Mouse (Mus musculus) forebrain, embryonic 12.5 days (tissue): ENCODE results near the gene Hopx. TPM values are rescaled to one million over a fixed set of nuclear protein-coding genes. Genes with fewer than 3 reads are reported as not detected.

Experiments used
- ATAC-seq: fragments of 200-750 bp; cut with Nextera tagmentation; 2 replicates; pipeline ENCODE4 v1.8.0; 2017; ENCODE audit warnings: moderate TSS enrichment; ENCODE audit not compliant: low FRiP score
- H3K27ac ChIP-seq: fragments of 300-500 bp; sonication (generic); 2 replicates; pipeline ENCODE4 v1.5.1; 2016; ENCODE audit warnings: mild to moderate bottlenecking
- H3K27me3 ChIP-seq: fragments of 300-500 bp; sonication (generic); 2 replicates; pipeline ENCODE4 v1.6.1; 2016; ENCODE audit warnings: mild to moderate bottlenecking
- H3K36me3 ChIP-seq: fragments of 300-500 bp; sonication (generic); replicated peaks from 2 replicates; pipeline ENCODE4 v1.6.1; 2016; ENCODE audit warnings: mild to moderate bottlenecking
- H3K4me1 ChIP-seq: fragments of 300-500 bp; sonication (generic); 2 replicates; pipeline ENCODE4 v1.6.1; 2016
- H3K4me2 ChIP-seq: fragments of 300-500 bp; sonication (generic); 2 replicates; pipeline ENCODE4 v1.6.1; 2016; ENCODE audit warnings: mild to moderate bottlenecking, moderate library complexity
- H3K4me3 ChIP-seq: fragments of 300-500 bp; sonication (generic); replicated peaks from 2 replicates; pipeline ENCODE4 v1.5.1; 2016; ENCODE audit warnings: mild to moderate bottlenecking
- H3K9ac ChIP-seq: fragments of 300-500 bp; sonication (generic); 2 replicates; pipeline ENCODE4 v1.6.1; 2016; ENCODE audit warnings: mild to moderate bottlenecking
- H3K9me3 ChIP-seq: fragments of 300-500 bp; sonication (generic); 2 replicates; pipeline ENCODE4 v1.6.1; 2016
- WGBS: fragments of 180-500 bp; shearing (Covaris S2); methylation state at CpG from one replicate; pipeline ENCODE4 v1.1.7; 2016; 5-methylcytosine and 5-hydroxymethylcytosine counted together
- polyA plus RNA-seq: library from polyadenylated mRNA; unstranded; fragments of >200 nt; fragmentation: Nextera tagmentation; extraction: Ambion mirVana; gene quantifications from 2 replicates; pipeline ENCODE4 v1.2.1, GENCODE M21; 2016

Hopx gene
- polyA plus RNA-seq, 1 experiment from 2014 or later = 1.0 TPM

GRCm38 (mm10) chr5:77094510-77095491 lies 20.1 kb downstream of the Hopx start:
- H3K4me2 ChIP-seq = peak overlapping the region; percentile 99
- peak; percentile 57; the same call in 1 of the 2 replicates for ATAC-seq
- no peak overlapping the region for H3K27ac ChIP-seq
- H3K4me1 ChIP-seq = peaks cover 25% of the 10 kb centered on the region
- under 1% methylated on average over 65 of the region's 69 CpGs for WGBS
- H3K9ac ChIP-seq = peak overlapping the region; percentile 65
- peaks cover 80% of the 10 kb centered on the region for H3K27me3 ChIP-seq
- no peaks in the 10 kb centered on the region for H3K9me3 ChIP-seq
- H3K4me3 ChIP-seq = peak overlapping the region; percentile 58
- no peaks in the 10 kb centered on the region for H3K36me3 ChIP-seq

DNA sequence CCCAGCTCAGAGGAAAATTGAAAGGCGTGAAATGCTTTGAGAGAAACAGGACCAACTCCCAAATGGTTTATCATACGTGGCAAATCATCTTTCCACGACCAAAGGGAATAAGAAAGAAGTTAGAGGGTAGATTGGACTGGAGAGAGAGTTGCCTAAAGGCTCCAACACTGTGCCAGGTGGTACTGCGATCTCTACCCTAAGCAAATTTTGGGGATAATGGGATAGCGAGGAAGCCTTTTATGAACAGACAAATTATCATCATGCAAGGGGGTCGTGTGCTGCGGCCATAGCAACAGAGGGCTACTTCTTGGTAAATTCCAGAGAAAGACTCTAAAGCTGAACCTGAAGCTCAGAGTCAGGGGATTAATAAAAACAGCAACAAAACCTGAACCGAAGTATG lies 21.0 kb downstream of the Hopx start:
- Histone ChIP-seq H3K4me1 (peaks cover 27% of the 10 kb centered on the region), H3K9me3 (no peaks in the 10 kb centered on the region), H3K27me3 (peaks cover 75% of the 10 kb centered on the region), H3K4me3 (peak overlapping the region; percentile 58), H3K4me2 (peak overlapping the region; percentile 99), H3K36me3 (no peaks in the 10 kb centered on the region), H3K9ac (peak overlapping the region; percentile 65), H3K27ac (no peak overlapping the region)
- 27% methylated on average over 8 of the region's 8 CpGs for whole genome bisulfite sequencing
- ATAC-seq = no peak

- Histone ChIP-seq H3K27ac (no peak overlapping the region), H3K27me3 (peaks cover 74% of the 10 kb centered on the region), H3K4me2 (no peak overlapping the region), H3K36me3 (no peaks in the 10 kb centered on the region), H3K4me1 (peaks cover 27% of the 10 kb centered on the region), H3K9ac (no peak overlapping the region), H3K9me3 (no peaks in the 10 kb centered on the region), H3K4me3 (no peak overlapping the region)
- no peak for ATAC-seq
- 70% methylated on average over 5 of the region's 5 CpGs for WGBS
These were observed 22.4 kb downstream of the Hopx start for GRCm38 (mm10) chr5:77092531-77092930.

- WGBS = 85% methylated on average over 3 of the region's 3 CpGs
- Histone ChIP-seq H3K4me3 (no peak overlapping the region), H3K4me2 (no peak overlapping the region), H3K9ac (no peak overlapping the region), H3K27me3 (peaks cover 69% of the 10 kb centered on the region), H3K4me1 (peaks cover 27% of the 10 kb centered on the region), H3K36me3 (no peaks in the 10 kb centered on the region), H3K27ac (no peak overlapping the region), H3K9me3 (no peaks in the 10 kb centered on the region)
- no peak for ATAC-seq
These were observed 23.0 kb downstream of the Hopx start for GRCm38 (mm10) chr5:77091923-77092322.

DNA sequence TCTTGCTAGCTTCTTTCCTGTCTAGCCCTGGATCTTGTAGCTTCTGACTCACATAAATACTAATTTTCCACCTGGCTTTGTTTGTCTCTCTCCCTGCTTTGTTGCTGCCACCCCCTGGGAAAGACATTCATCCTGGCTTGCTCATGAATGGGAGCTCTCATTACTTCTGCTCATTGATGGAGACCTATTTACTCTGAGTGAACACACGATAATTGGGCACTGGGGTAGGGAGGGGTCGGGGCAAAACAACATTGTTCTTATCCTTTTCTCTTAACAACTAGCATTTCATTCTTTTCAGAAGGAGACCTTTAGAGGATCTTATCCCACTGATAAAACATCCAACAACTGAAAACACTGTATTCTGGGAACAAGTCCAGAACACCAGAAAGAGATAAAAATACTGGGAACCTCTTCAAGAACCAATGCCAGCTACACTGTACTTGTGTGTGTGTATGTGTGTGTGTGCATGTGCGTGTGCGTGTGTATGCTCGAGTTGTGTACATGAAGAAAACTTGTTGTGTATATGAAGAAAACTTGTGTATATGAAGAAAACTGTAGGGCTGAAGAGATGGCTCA lies 24.3 kb downstream of the Hopx start:
- Histone ChIP-seq H3K27me3 (peaks cover 56% of the 10 kb centered on the region), H3K4me1 (peaks cover 27% of the 10 kb centered on the region), H3K36me3 (no peaks in the 10 kb centered on the region), H3K9ac (no peak overlapping the region), H3K4me2 (no peak overlapping the region; the same call in 1 of the 2 replicates), H3K27ac (peak overlapping the region; percentile 65), H3K9me3 (no peaks in the 10 kb centered on the region), H3K4me3 (no peak overlapping the region)
- WGBS = 33% methylated on average over 5 of the region's 5 CpGs
- peak; percentile 79 for ATAC-seq

GRCm38 (mm10) chr5:77089901-77090300 lies 25.0 kb downstream of the Hopx start:
- H3K4me2 ChIP-seq = no peak overlapping the region

DNA sequence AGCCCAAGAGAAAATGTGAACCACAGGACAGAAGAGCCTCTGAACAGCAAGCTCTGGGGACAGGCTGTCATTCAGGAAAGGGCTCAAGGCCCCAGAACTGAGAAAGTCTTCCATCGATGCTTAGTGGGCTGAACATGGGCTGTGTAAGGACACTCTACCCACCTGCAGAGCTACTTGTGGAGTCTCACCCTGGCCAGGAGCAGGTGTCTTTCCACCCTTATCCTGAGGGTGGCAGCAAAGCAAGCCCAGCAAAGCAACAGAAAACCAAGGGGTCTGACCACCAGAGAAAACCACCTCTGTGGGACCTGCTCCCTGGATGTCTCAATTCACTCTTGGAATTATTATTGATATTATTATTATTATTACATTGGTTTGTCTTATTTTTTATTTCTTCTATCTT lies 25.6 kb downstream of the Hopx start:
- H3K4me1 ChIP-seq = peaks cover 18% of the 10 kb centered on the region
- peaks cover 47% of the 10 kb centered on the region for H3K27me3 ChIP-seq
- no peak for ATAC-seq

More at GRCm38 (mm10) chr5:77089901-77090300, 25.0 kb downstream of the Hopx start:
- peak overlapping the region; percentile 65; the same call in 1 of the 2 replicates for H3K27ac ChIP-seq
- H3K9me3 ChIP-seq = no peaks in the 10 kb centered on the region
- H3K4me1 ChIP-seq = peaks cover 21% of the 10 kb centered on the region
- H3K36me3 ChIP-seq = no peaks in the 10 kb centered on the region
- no peak overlapping the region for H3K9ac ChIP-seq
- no peak overlapping the region for H3K4me3 ChIP-seq
- peaks cover 50% of the 10 kb centered on the region for H3K27me3 ChIP-seq
- WGBS = 6% methylated on average over 8 of the region's 8 CpGs
- ATAC-seq = peak; percentile 71

DNA sequence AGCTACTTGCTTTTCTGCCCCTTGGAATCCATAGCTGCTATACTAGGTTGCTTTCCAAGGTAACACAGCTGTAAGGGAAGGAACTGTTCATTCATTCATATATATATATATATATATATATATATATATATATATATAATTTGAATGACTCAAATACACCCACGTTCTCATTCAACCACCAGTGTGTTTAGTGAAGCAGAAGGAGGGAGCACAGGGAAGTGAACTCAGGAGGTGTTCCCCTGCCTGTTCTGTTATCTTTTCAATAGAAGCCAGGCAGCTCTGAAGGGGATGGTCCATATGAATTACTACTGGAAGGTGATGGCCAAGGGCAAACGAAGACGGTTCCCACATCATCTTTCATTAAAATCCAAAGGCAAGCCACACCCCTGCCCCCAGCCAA lies 27.8 kb downstream of the Hopx start:
- Histone ChIP-seq H3K27me3 (peaks cover 26% of the 10 kb centered on the region), H3K27ac (no peak overlapping the region), H3K36me3 (no peaks in the 10 kb centered on the region), H3K9ac (no peak overlapping the region), H3K4me1 (peaks cover 9% of the 10 kb centered on the region), H3K4me2 (no peak overlapping the region), H3K4me3 (no peak overlapping the region), H3K9me3 (no peaks in the 10 kb centered on the region)
- 85% methylated on average over 3 of the region's 3 CpGs for WGBS
- ATAC-seq = no peak

More for the DNA sequence above, 25.6 kb downstream of the Hopx start:
- H3K36me3 ChIP-seq = no peaks in the 10 kb centered on the region
- H3K9ac ChIP-seq = no peak overlapping the region
- 48% methylated on average over 1 of the region's 1 CpGs for WGBS
- H3K9me3 ChIP-seq = no peaks in the 10 kb centered on the region
- H3K4me3 ChIP-seq = no peak overlapping the region
- no peak overlapping the region for H3K4me2 ChIP-seq
- H3K27ac ChIP-seq = no peak overlapping the region

DNA sequence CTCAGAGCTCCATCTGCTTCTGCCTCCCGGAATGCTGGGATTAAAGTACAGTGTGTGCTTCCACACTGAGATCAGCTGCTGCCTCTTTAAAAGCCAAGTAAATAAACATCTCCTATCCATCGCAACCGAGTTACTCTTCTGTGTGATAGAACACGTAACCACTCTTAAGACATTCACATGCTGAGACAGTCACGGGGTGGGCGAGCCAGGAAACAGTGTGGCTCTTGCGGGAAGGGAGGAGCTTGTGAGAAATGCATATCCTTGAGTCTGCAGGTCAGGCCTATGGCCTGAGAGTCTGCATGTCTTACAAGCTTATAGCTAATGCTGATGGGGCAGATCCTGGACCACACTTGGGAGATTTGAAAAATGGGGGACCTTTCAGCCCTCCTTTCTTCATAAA lies 28.4 kb downstream of the Hopx start:
- 94% methylated on average over 7 of the region's 7 CpGs for WGBS
- H3K36me3 ChIP-seq = no peaks in the 10 kb centered on the region
- no peak for ATAC-seq
- no peak overlapping the region for H3K4me2 ChIP-seq
- no peak overlapping the region for H3K4me3 ChIP-seq
- H3K27me3 ChIP-seq = peaks cover 20% of the 10 kb centered on the region
- no peaks in the 10 kb centered on the region for H3K9me3 ChIP-seq
- H3K4me1 ChIP-seq = peaks cover 9% of the 10 kb centered on the region
- no peak overlapping the region for H3K9ac ChIP-seq
- H3K27ac ChIP-seq = no peak overlapping the region

GRCm38 (mm10) chr5:77085753-77086450 lies 29.0 kb downstream of the Hopx start:
- Histone ChIP-seq H3K9ac (no peak overlapping the region), H3K4me3 (no peak overlapping the region), H3K27me3 (peaks cover 18% of the 10 kb centered on the region), H3K4me2 (no peak overlapping the region), H3K36me3 (no peaks in the 10 kb centered on the region), H3K4me1 (peaks cover 9% of the 10 kb centered on the region), H3K27ac (no peak overlapping the region), H3K9me3 (no peaks in the 10 kb centered on the region)
- no peak for ATAC-seq
- WGBS = 94% methylated on average over 10 of the region's 10 CpGs

DNA sequence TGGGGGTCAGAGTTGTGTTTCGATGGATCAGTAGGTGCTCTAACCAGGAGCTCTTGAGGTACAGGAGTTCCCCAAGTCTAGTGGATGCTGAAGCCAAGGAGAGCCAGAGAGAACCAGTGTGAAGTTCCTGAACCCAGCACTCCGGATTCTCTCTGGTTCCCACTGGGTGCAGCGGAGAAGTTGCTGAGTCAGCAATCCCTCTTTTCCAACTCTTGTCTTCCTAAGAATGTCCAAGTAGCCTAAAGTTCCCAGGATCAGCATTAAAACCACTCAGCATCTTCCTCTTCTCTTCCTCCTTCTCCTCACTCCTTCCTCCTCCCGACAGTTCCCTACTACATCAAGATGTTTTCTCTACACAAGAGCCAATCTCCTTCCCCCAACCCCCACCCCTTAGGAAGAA lies 30.5 kb downstream of the Hopx start:
- no peak overlapping the region for H3K4me3 ChIP-seq
- H3K9me3 ChIP-seq = no peaks in the 10 kb centered on the region
- 91% methylated on average over 4 of the region's 4 CpGs for WGBS
- no peak overlapping the region for H3K27ac ChIP-seq
- no peaks in the 10 kb centered on the region for H3K36me3 ChIP-seq
- no peak overlapping the region for H3K9ac ChIP-seq
- no peaks in the 10 kb centered on the region for H3K4me1 ChIP-seq
- H3K4me2 ChIP-seq = no peak overlapping the region
- ATAC-seq = no peak
- peaks cover 18% of the 10 kb centered on the region for H3K27me3 ChIP-seq

- ATAC-seq = no peak
- Histone ChIP-seq H3K36me3 (no peaks in the 10 kb centered on the region), H3K4me1 (no peaks in the 10 kb centered on the region), H3K9me3 (no peaks in the 10 kb centered on the region), H3K27ac (no peak overlapping the region), H3K4me2 (no peak overlapping the region), H3K9ac (no peak overlapping the region), H3K4me3 (no peak overlapping the region), H3K27me3 (0 out of 2 replicates have a peak, but pooled peaks cover 3% of the 10 kb centered on the region)
- WGBS = 86% methylated on average over 7 of the region's 7 CpGs
These were observed 32.2 kb downstream of the Hopx start for GRCm38 (mm10) chr5:77082735-77083134.
